Mouse (Mus musculus) megakaryocyte-erythroid progenitor cell, adult 5-6 weeks (primary cell): ENCODE measurements around the gene Tmem120a. TPM values are rescaled to one million over a fixed set of nuclear protein-coding genes. Genes with fewer than 3 reads are reported as not detected.

Experiments used
- ATAC-seq: replicated peaks from 2 replicates; pipeline ENCODE4 v1.8.0; 2016; ENCODE audit warnings: mild to moderate bottlenecking, inconsistent platforms; ENCODE audit not compliant: severe bottlenecking, poor library complexity, low FRiP score, low TSS enrichment
- total RNA-seq, 2 experiments: library from RNA; stranded (forward) in 1 of 2; stranded (reverse) in 1 of 2; fragments of 200-1000, 215-1000 nt in 1 of 2; fragments of >200 nt in 1 of 2; fragmentation: Nextera tagmentation in 1 of 2; gene quantifications; 2 replicates each; pipeline ENCODE4 v1.2.3; 2014 to 2017

Gene Tmem120a
- total RNA-seq, 2 experiments from 2014 or later, result 14.3 to 15.7 TPM

DNA sequence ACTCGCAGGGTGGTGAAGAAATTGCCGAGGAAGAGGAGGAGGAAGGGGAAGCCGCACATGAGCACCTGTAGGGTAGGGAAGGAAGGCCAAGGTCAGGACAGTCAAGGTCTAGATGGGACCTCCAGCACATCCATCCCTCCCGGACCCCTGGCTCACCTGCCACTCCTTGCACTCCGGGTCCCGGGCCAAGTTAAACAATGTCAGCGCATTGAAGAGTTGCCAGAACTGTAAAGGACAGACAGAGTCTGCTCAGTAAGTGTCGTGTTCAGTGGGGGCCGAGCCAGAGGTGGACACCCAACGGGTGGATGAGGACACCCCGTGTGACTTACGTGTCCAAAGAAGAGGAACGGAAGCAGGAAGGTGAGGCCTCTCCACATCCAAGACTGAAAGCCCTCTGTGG lies 8.5 kb downstream of the Tmem120a start:
- no peak for ATAC-seq

DNA sequence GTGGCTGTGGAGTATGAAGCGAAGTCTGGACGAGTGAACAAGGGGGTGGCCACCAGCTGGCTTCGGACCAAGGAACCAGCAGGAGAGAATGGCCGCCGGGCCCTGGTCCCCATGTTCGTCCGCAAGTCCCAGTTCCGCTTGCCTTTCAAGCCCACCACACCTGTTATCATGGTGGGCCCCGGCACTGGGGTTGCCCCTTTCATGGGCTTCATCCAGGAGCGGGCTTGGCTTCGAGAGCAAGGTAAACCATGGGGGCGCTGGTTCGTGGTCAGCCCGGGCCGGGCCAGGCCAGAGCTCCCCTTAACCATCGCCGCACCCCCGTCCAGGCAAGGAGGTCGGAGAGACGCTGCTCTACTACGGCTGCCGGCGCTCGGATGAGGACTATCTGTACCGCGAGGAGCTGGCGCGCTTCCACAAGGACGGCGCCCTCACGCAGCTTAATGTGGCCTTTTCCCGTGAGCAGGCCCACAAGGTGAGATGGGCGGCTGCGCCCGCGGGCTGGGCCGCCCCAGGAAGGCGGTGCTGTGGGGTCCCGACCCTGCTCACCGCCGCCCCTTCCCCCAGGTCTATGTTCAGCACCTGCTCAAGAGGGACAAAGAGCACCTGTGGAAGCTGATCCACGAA lies 10.1 kb downstream of the Tmem120a start:
- no peak for ATAC-seq

DNA sequence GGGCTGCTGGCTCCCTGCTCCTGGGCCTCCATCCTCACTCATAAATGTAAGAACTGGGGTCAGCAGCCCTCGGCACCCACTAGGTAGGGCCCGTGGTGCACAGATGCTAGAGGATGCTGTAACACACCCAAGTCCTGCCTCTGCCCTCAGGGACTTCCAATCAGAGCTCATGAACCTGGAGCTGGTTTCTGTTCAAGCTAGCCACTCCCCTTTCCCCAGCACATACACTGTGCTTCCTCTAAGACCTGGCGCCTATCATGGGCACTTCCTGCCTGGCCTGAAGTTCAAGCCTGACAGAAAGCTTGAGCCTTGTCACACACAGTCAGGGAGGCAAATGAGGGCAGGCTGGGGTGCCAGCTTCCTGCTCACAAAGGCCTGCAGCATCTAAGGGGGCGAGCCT lies 11.2 kb downstream of the Tmem120a start:
- ATAC-seq, result no peak

DNA sequence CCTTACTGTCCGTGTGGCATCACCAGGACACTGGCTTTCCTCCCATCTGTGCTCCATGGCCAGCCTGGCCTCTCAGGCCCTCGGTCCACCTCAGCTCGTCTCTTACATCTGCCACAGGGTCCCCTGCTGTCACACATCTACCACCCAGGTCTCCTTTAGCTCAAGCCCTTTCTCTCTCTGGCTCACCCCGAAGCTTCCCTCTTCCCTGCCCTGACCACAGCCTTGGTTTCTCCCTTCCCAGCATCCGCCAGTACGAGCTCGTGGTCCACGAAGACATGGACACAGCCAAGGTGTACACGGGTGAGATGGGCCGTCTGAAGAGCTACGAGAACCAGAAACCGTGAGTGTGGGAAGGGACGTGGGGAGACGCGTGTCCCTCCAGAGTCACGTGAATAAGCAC lies 12.9 kb downstream of the Tmem120a start:
- ATAC-seq, result no peak

DNA sequence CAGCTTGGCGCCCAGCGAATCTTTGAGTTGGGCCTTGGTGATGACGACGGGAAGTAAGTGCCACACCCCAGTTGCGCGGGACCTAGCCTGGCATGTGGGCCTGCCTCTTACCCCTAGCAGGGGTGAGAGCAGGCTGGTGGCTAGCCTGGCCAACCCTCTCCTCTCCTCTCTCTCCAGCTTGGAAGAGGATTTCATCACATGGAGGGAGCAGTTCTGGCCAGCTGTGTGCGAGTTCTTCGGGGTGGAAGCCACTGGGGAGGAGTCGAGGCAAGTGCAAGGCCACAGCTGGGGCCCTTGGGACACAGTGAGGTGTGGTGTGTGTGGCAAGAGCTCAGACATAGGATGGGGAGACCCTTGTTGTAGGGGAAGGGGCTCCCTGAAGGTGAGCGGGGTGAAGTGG lies 13.3 kb downstream of the Tmem120a start:
- no peak for ATAC-seq

DNA sequence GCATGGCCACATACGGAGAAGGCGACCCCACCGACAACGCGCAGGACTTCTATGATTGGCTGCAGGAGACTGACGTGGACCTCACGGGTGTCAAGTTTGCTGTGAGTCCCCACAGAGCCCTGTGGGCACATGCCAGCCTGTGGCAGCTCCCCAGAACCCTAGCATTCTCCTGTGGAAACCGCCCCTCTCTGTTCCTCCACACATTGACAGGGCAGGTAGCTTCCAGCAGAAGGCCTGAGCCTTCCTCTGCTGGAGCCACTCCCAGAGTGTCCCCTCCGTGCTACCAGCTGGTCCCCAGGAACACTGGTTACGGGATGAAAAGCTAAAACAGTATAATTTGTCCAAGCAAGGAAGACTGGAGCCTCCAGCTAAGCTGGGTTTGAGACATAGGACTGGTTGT lies 14.0 kb downstream of the Tmem120a start:
- no peak for ATAC-seq

DNA sequence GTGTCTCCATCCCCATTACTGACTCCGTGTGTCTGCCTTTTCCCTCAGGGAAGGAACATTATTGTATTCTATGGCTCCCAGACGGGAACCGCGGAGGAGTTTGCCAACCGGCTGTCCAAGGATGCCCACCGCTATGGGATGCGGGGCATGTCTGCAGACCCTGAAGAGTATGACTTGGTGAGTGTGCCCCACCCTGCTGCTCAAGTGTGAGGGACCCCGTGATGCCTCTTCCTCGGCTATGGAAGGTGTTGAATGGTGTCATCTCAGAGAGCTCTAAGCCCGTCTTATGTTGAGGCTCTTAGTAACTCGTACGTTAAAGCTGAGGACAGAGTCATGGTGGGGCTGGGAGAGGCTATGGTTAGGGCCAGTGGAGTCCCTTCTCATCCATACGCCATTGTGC lies 14.9 kb downstream of the Tmem120a start:
- ATAC-seq, result no peak

DNA sequence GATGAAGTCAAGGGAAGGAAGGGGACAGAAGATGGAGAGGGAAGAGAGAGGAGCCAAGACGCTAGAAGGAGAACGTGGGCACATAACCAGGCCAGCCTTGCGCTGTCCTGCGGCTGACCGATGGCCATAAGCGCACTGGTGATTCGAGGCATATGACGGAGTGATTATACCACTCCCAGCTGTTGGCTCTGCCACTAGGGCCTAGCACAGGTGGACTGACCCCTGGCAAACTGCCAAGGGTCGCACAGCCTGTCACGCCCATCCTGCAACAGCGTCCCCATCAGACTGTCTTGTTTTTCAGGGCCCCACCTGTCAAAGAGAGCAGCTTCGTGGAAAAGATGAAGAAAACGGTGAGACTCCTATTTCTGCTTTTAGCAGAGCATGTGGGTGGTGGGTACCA lies 15.9 kb downstream of the Tmem120a start:
- no peak for ATAC-seq

DNA sequence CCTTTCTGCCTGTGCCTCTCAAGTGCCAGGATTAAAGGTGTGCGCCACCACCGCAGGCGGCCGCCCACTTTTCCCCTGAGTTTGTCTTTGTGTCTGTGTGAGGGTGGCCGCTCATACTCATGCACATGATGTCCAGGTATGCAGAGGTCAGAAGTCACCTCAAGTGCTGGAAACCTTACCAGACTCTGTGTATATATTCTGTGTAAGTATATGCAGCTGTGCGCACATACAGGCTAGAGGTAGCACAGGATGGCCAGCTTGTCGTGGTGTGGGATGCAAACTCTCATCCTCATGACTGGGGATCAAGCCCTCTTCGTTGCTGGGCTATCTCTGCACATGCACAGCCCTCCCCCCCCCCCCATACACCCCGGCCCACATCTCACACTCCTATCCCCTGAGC lies 16.4 kb downstream of the Tmem120a start:
- ATAC-seq, result no peak

DNA sequence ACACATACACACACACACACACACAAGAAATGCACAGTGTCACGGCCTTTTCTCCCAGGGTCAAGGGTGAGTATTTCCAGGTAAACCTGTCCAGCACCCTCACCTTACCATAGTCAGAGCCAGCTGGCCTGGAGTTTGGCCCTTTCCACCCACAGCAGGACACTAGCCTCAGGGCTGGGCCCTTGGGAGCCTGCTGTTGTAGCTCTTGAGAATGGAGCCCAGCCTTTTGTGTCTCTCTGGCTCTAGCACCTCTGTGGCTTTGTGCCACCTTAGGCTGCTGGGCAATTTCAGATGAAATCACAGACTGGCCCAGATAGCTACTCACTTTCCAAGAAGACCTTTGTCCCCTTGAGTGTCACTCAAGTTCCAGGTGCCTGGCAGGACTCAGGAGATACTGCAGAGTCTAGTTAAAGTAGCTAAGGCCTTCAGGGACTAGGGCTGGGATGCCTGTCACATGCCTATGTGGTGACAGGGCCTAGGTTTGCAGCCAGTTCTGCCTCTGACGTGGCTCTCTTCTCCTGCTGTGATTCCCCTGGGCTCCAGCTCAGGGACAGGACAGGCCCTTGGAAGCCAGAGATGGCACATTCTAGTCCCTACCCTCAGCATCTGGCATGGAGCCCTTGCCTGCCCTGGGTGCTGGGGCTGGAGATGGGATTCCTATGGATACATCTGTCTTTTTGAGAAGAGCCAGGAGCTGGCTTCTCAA lies 17.5 kb downstream of the Tmem120a start:
- ATAC-seq, result no peak

DNA sequence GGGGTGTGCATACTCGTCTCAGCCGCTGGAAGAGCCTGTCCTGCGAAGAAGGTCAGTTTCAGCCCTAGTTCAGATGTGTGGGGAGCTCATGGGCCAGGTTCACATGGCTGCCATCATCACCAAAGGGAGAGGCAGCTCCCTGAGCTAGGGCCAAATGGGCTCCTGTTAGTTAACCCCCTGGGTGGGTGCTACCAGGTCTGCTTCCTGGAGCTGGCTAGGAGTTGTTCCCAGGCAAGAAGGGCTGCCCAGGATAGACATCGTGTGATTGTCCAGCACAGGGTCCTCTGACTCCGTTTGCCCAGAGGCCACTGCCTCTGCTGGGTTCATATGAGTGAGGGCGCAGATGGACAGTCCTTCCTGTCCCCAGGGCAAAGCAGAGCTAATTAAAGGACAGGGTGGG lies 18.3 kb downstream of the Tmem120a start:
- ATAC-seq, result no peak

DNA sequence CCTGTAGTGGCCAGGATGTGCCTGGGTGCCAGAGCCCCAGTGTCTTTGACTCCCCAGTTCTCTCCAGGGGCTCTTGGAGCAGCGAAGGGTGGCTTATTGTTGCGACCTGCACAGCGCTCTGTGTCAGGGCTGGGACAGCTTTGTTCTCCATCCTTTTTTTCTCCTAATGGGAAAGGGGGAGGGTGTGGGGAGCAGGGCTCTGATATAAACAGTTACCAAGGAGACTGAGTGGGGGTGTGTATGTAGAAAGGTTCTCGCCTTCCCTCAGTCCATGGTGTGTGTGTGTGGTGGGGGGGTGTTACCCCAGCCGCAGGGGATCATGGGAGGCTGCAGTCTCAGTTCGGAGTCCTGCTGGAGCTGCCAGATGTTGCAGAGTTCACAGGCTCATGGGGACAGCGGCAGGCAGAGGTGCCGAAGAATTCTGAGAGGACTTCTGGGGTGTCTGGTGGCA lies 18.8 kb downstream of the Tmem120a start:
- ATAC-seq, result no peak

DNA sequence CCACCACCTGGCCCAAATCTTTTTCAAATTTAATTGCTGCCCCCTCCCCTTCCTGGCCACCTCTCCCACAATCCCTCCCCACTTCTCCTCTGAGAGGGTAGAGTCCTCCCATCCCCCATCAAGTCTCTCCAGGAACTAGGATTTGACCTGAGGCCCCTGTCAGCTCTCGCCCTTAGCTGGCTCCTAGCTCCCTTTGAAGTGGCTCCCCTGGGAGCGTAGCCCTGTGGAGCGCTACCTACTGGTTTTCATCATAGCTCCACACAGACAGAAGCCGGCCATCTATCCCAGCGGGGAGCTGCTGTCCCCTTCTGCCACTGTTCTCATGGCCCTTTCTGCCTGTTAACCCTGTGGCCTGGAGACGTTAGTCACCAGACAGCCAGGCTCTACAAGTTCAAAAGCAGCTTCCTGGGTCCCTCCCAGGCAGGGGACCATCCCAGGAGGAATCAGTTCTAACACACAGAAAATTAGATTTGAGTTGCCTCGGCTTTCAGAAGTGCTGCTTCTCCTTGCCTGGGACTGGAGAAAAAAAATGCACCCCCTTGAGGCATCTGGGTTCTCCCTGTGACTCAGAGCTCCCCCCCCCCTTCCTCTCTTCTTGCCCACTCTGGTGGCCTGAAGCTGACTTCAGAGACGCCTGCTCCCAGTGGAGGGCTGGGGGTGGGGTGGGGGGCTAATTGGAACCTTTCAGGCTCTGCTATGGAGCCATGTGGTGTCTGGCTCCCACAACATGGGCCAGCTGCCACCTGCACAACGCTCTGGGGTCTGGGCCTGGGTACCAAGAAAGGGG lies 19.5 kb downstream of the Tmem120a start:
- ATAC-seq, result no peak

DNA sequence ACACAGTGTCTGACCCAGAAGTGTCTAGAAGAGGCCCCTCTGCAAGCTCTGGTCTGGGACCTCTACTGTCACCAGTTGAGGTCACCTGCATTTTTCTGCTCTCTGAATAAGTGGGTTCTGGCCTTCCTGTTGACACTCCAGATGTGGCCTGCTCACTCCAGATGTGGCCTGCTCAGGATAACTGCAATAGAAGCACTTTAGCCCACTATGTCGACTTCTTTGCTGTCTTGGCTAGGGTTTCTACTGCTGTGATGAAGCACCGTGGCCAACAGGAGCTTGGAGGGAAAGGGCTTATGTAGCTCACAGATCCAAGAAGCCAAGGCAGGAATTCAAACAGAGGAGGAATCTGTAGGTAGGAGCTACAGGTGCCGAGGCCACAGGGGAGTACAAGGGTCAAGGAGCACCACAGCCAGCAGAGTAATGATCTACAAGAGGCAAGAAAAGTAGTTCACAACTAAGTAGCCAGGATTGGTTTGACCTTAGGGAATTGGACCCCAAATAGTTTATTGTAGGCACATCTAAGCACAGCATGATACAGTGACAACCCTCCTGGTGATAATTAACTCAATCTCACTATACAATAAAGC lies 21.0 kb downstream of the Tmem120a start:
- ATAC-seq, result no peak

DNA sequence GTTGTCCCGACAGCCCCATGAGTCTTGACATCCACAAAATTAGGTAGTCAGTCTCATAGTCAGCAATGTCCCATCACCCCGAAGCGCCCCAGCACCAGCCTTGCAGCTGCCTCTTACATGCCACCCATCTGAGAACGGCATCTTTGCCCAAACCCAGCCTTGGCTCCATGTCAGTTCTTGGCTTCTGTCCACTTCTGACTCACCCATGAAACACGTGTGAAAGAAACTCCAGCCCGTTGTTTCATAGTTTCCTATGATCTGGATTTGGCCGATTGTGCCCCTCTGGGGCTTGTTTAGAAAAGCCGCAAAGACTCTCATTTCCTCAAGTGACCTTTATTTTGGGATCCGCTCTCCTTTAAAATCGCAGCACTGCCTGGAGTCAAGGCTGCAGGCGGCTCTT lies 22.1 kb downstream of the Tmem120a start:
- ATAC-seq, result no peak

DNA sequence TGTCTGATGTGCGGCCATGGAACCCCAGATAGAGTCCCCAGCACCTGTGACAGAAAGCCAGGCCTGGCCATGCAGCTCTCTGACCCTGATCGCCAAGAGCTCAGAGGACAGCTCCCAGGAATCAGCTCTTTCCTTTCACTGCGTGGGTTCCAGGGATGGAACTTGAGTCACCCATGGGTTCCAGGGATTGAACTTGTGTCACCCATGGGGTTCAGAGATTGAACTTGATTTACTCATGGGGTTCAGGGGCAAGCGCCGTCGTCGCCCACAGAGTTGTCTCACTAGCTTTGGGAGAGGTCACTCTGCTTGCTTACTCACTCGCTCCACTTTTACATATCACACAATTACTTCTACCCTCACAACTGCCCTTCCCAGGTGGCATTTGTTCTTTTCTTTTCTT lies 23.2 kb downstream of the Tmem120a start:
- no peak for ATAC-seq

DNA sequence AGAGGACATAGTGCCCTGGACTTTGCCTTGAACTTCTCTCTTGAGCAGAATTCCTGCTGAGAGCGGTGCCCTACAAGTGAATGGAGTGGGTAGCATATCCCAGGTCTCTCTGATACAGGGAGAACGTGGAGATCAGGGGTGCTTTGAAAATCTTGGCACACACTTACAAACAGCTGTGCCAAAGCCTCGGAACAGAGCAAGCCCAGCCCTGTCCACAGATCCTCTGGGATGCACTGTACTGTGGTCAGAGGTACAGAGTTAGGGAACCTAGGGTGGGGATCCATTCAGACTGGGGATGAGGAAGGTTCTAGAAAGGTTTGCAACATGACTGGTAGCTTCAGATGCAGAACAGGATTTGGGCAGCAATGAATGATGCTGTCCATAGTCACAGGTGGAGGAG lies 24.1 kb downstream of the Tmem120a start:
- ATAC-seq, result no peak

DNA sequence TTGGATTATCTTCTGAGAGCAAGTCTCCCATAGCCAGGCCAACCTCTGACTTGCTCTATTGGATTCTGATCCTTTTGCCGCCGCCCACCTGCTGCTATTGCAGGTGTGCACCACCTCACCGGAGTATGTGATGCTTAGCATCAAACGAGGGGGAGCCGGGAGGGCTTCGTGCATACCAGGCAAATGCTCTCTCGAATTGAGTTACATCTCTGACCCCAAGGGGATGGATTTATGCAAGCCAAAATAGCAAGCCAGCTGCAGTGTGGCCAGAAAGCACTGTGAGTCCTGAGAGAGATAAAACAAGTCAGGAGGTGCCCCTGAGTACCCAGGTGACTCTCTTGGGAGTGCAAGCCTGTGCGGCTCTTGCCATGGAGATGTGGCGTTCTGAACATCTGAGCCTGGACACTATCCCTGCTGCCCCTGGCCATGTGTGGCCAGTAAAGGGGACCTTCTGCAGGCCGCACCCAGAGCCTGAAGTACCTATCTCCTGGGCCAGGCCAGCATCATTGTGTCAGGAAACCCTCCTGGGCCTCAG lies 24.6 kb downstream of the Tmem120a start:
- no peak for ATAC-seq

DNA sequence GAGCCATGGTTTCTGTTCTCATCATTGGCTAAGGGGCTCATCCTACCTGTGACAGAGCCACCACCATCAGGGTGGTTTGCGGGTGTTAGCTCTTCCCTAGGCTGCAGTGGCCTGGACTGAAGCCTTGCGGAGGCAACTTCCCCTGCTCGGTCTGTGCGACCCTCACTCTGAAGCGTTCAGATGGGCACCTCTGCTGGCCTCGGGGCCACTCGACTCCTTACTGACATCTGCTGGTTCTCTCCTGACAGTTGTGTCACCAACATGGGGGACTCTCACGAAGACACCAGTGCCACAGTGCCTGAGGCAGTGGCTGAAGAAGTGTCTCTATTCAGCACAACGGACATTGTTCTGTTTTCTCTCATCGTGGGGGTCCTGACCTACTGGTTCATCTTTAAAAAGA lies 28.6 kb downstream of the Tmem120a start:
- no peak for ATAC-seq
